Mouse (Mus musculus) liver, embryonic 11.5 days (tissue): ENCODE results near the gene Fbxw27. TPM values are rescaled to one million over a fixed set of nuclear protein-coding genes. Genes with fewer than 3 reads are reported as not detected.
A peak's percentile ranks its signal among the peaks of the same experiment; 100 is the strongest.
"Not testable (repeated sequence)": the region's sequence is repeated elsewhere in the genome, so short reads cannot be mapped to it uniquely, and the experiment has no call there.

Source experiments
- ATAC-seq: fragments of 200-750 bp; cut with Nextera tagmentation; replicated peaks from 2 replicates; pipeline ENCODE4 v1.8.0; 2017; ENCODE audit warnings: moderate number of reproducible peaks, mild to moderate bottlenecking, moderate TSS enrichment, moderate library complexity; ENCODE audit not compliant: low FRiP score
- DNase-seq: peaks from one replicate; pipeline ENCODE4 v3.0.0-alpha.2; 2017; ENCODE audit warnings: low spot score
- H3K27ac ChIP-seq: fragments of 300-500 bp; sonication (generic); 2 replicates; pipeline ENCODE4 v1.5.1; 2014; ENCODE audit warnings: mild to moderate bottlenecking, low read depth, low read length, control low read depth
- H3K27me3 ChIP-seq: fragments of 300-500 bp; sonication (generic); replicated peaks from 2 replicates; pipeline ENCODE4 v1.6.1; 2014; ENCODE audit warnings: low read length, mixed read lengths; ENCODE audit not compliant: control insufficient read depth, insufficient read depth
- H3K36me3 ChIP-seq: fragments of 300-500 bp; sonication (generic); 2 replicates; pipeline ENCODE4 v1.6.1; 2014; ENCODE audit warnings: mild to moderate bottlenecking, low read length, moderate library complexity, mixed read lengths; ENCODE audit not compliant: control insufficient read depth, insufficient read depth
- H3K4me1 ChIP-seq: fragments of 300-500 bp; sonication (generic); replicated peaks from 2 replicates; pipeline ENCODE4 v1.6.1; 2014; ENCODE audit warnings: low read length, mixed read lengths; ENCODE audit not compliant: control insufficient read depth, insufficient read depth
- H3K4me2 ChIP-seq: fragments of 300-500 bp; sonication (generic); 2 replicates; pipeline ENCODE4 v1.6.1; 2014; ENCODE audit warnings: mild to moderate bottlenecking, control low read depth, moderate library complexity
- H3K4me3 ChIP-seq: fragments of 300-500 bp; sonication (generic); 2 replicates; pipeline ENCODE4 v1.5.1; 2014; ENCODE audit warnings: low read depth, low read length, control low read depth
- H3K9ac ChIP-seq: fragments of 300-500 bp; sonication (generic); 2 replicates; pipeline ENCODE4 v1.6.1; 2014; ENCODE audit warnings: low read depth, low read length, control low read depth
- H3K9me3 ChIP-seq: fragments of 300-500 bp; sonication (generic); 2 replicates; pipeline ENCODE4 v1.6.1; 2016; ENCODE audit warnings: low read length, inconsistent platforms, mixed read lengths; ENCODE audit not compliant: control insufficient read depth
- WGBS: fragments of 180-500 bp; shearing (Covaris S2); extraction: QIAGEN DNeasy Blood & Tissue Kit; methylation state at CpG from one replicate; pipeline ENCODE4 v1.1.7; 2014; 5-methylcytosine and 5-hydroxymethylcytosine counted together
- polyA plus RNA-seq: library from polyadenylated mRNA; unstranded; fragments of >200 nt; fragmentation: Nextera tagmentation; extraction: Ambion mirVana; gene quantifications from 2 replicates; pipeline ENCODE4 v1.2.1, GENCODE M21; 2014

Fbxw27 gene
- not detected in 2 replicates for polyA plus RNA-seq

- H3K4me2 ChIP-seq, H3K9ac ChIP-seq, H3K4me3 ChIP-seq, H3K27me3 ChIP-seq, ATAC-seq, H3K9me3 ChIP-seq, DNase-seq, H3K36me3 ChIP-seq, H3K4me1 ChIP-seq, H3K27ac ChIP-seq: not testable (repeated sequence)
- 65% methylated on average over 4 of the region's 4 CpGs for WGBS
Observed at GRCm38 (mm10) chr9:109790570-109790969, at the start of gene Fbxw27. Gene Fbxw27, minus strand, starts transcription at chr9:109790670.

- Histone ChIP-seq H3K36me3 (peaks cover 2% of the 10 kb centered on the region; the same call in 1 of the 2 replicates), H3K9me3 (no peaks in the 10 kb centered on the region), H3K4me1 (no peaks in the 10 kb centered on the region), H3K9ac (peak overlapping the region; percentile 72), H3K4me2 (peak overlapping the region; percentile 88), H3K27me3 (no peaks in the 10 kb centered on the region), H3K27ac (no peak overlapping the region), H3K4me3 (peak overlapping the region; percentile 63)
- peak; percentile 42 for ATAC-seq
- 7% methylated on average over 6 of the region's 6 CpGs for WGBS
- DNase-seq = no peak
Observed at GRCm38 (mm10) chr9:109833088-109833412, 42.6 kb upstream of the Fbxw27 start.

- Histone ChIP-seq H3K4me1 (no peaks in the 10 kb centered on the region), H3K27ac (peak within 1 kb of the TSS; percentile 62), H3K9ac (peak within 1 kb of the TSS; percentile 72), H3K4me3 (peak within 1 kb of the TSS; percentile 63), H3K27me3 (no peaks in the 10 kb centered on the region), H3K4me2 (peak within 1 kb of the TSS; percentile 88), H3K9me3 (no peaks in the 10 kb centered on the region), H3K36me3 (peaks cover 1% of the 10 kb centered on the region; the same call in 1 of the 2 replicates)
- DNase-seq (peak; percentile 97), ATAC-seq (peak; percentile 97)
- WGBS = under 1% methylated on average over 32 of the region's 32 CpGs
Observed at GRCm38 (mm10) chr9:109832391-109833087, 42.1 kb upstream of the Fbxw27 start, which contains the start of gene Nme6. Gene Nme6, plus strand, starts transcription at chr9:109832749.

- no peak overlapping the region for H3K27ac ChIP-seq
- DNase-seq (no peak), ATAC-seq (peak; percentile 64)
- 38% methylated on average over 5 of the region's 5 CpGs for WGBS
- no peak overlapping the region for H3K4me2 ChIP-seq
- no peaks in the 10 kb centered on the region for H3K36me3 ChIP-seq
- peaks cover 7% of the 10 kb centered on the region for H3K4me1 ChIP-seq
- no peak overlapping the region for H3K4me3 ChIP-seq
- H3K9me3 ChIP-seq = no peaks in the 10 kb centered on the region
- no peak overlapping the region for H3K9ac ChIP-seq
- H3K27me3 ChIP-seq = no peaks in the 10 kb centered on the region
Observed at GRCm38 (mm10) chr9:109826181-109826580, 35.7 kb upstream of the Fbxw27 start.

- Histone ChIP-seq H3K4me2 (no peak overlapping the region), H3K4me3 (no peak overlapping the region), H3K9ac (no peak overlapping the region), H3K27me3 (no peaks in the 10 kb centered on the region), H3K27ac (no peak overlapping the region), H3K9me3 (no peaks in the 10 kb centered on the region), H3K4me1 (peaks cover 7% of the 10 kb centered on the region), H3K36me3 (no peaks in the 10 kb centered on the region)
- ATAC-seq = peak; percentile 91
- DNase-seq = no peak
- WGBS = 24% methylated on average over 4 of the region's 4 CpGs
Observed at GRCm38 (mm10) chr9:109825739-109826138, 35.3 kb upstream of the Fbxw27 start.

GRCm38 (mm10) chr9:109816341-109816740, 25.9 kb upstream of the Fbxw27 start:
- WGBS = 28% methylated on average over 6 of the region's 6 CpGs
- no peaks in the 10 kb centered on the region for H3K9me3 ChIP-seq
- no peak for ATAC-seq

GRCm38 (mm10) chr9:109813424-109813823, 23.0 kb upstream of the Fbxw27 start:
- no peak overlapping the region for H3K27ac ChIP-seq
- no peaks in the 10 kb centered on the region for H3K9me3 ChIP-seq
- H3K4me1 ChIP-seq = no peaks in the 10 kb centered on the region
- no peak overlapping the region for H3K4me2 ChIP-seq
- 50% methylated on average over 7 of the region's 7 CpGs for WGBS
- H3K9ac ChIP-seq = no peak overlapping the region
- no peaks in the 10 kb centered on the region for H3K27me3 ChIP-seq
- H3K4me3 ChIP-seq = no peak overlapping the region
- no peak for DNase-seq
- no peaks in the 10 kb centered on the region for H3K36me3 ChIP-seq
- no peak for ATAC-seq

More at GRCm38 (mm10) chr9:109816341-109816740, 25.9 kb upstream of the Fbxw27 start:
- H3K4me2 ChIP-seq = no peak overlapping the region
- no peak overlapping the region for H3K27ac ChIP-seq
- no peak for DNase-seq
- H3K27me3 ChIP-seq = no peaks in the 10 kb centered on the region
- H3K9ac ChIP-seq = no peak overlapping the region
- no peaks in the 10 kb centered on the region for H3K4me1 ChIP-seq
- H3K36me3 ChIP-seq = no peaks in the 10 kb centered on the region
- no peak overlapping the region for H3K4me3 ChIP-seq

GRCm38 (mm10) chr9:109811980-109812379, 21.5 kb upstream of the Fbxw27 start, which contains the start of gene Spink8:
Gene Spink8, plus strand, starts transcription at chr9:109812280.
- Histone ChIP-seq H3K27ac (no peak within 1 kb of the TSS), H3K9ac (no peak within 1 kb of the TSS), H3K4me3 (no peak within 1 kb of the TSS), H3K4me2 (no peak within 1 kb of the TSS), H3K4me1 (no peaks in the 10 kb centered on the region), H3K27me3 (no peaks in the 10 kb centered on the region), H3K9me3 (no peaks in the 10 kb centered on the region), H3K36me3 (no peaks in the 10 kb centered on the region)
- ATAC-seq (no peak), DNase-seq (no peak)
- 73% methylated on average over 1 of the region's 1 CpGs for WGBS

- H3K27ac ChIP-seq = no peak overlapping the region
- no peak for ATAC-seq
- 51% methylated on average over 3 of the region's 3 CpGs for WGBS
Observed at GRCm38 (mm10) chr9:109807898-109808297, 17.4 kb upstream of the Fbxw27 start.

More at GRCm38 (mm10) chr9:109807898-109808297, 17.4 kb upstream of the Fbxw27 start:
- Histone ChIP-seq H3K9ac (no peak overlapping the region), H3K4me1 (no peaks in the 10 kb centered on the region), H3K36me3 (no peaks in the 10 kb centered on the region), H3K9me3 (no peaks in the 10 kb centered on the region), H3K4me2 (no peak overlapping the region), H3K4me3 (no peak overlapping the region), H3K27me3 (no peaks in the 10 kb centered on the region)
- DNase-seq = no peak
